Mouse (Mus musculus) Patski (cell line): ENCODE measurements at regions not wholly inside any gene's neighbourhood (a gene's known extent, or its start where the extent isn't known, plus 50 kb on each side); places are given as distances from the start of the nearest gene placed in this dataset.
A peak's percentile ranks its signal among the peaks of the same experiment; 100 is the strongest.

Experiments used
- ATAC-seq: fragments of 100-300 bp; one replicate; pipeline ENCODE4 v1.8.0; 2021
- CTCF ChIA-PET: fragments of 350-600 bp; sonication (Branson Sonifier 250); formaldehyde crosslinking; loops from one replicate; lab custom pipeline; 2022; ENCODE audit warnings: inconsistent platforms; lab: Charles Lee
- POLR2A ChIA-PET: fragments of 350-600 bp; sonication (Branson Sonifier 250); formaldehyde crosslinking; loops from one replicate; lab custom pipeline; 2022; ENCODE audit warnings: antibody characterized with exemption, inconsistent platforms; lab: Charles Lee
- DNase-seq: peaks from one replicate; pipeline ENCODE4 v3.0.0-alpha.2; 2011; ENCODE audit warnings: low read depth, low spot score
- H3K27me3 ChIP-seq: fragments of 371-371 bp; one replicate; pipeline ENCODE4 v1.5.1; 2021
- CTCF ChIP-seq: fragments of 100-300 bp; IDR thresholded peaks from one replicate; pipeline ENCODE4 v1.5.1; 2021
- in situ Hi-C: fragments of 300-500 bp; cut with MboI; formaldehyde crosslinking; loops from 3 replicates; pipeline ENCODE4 v1.11.1; 2018; ENCODE audit warnings: low pct_unique_long_range_greater_than_20kb, mixed read lengths

DNA sequence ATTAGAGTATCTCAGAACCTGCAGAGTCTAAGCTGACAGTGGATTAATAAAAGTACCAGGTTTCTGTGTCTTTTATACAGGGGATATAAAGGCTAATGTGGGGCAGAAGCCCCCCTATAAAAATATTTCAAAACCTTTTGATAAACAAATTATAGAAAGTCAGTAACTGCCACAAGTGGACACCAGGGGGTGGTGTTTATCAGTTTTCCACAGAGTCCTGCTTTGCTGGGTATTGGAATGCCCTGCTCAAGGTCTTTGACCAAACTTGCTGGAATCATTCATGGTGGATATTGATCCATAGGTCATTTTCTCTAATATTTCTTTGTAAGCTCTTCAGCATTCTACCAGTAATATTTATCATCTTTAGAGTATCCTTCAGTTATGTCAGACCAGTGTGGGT, 51.4 kb downstream of the Scgb1b24 start:
- CTCF ChIA-PET = interaction anchor here (0.8 kb wide), 1 partner anchor 10 kb away, joined by 3 read pairs; no protein-coding TSS in a partner anchor
- H3K27me3 ChIP-seq = no peaks in the 10 kb centered on the region
- in situ Hi-C loops = loop anchor here (25.0 kb wide), 2 partner anchors 392 to 767 kb away; partner anchors contain the start of gene Pdcd2l
- DNase-seq = no peak
- no peak for ATAC-seq
- peak; percentile 22 for TF ChIP-seq CTCF
- POLR2A ChIA-PET = no interaction called here
